Mouse (Mus musculus): Measurements from ENCODE around the gene Hopx. TPM values are rescaled to one million over a fixed set of nuclear protein-coding genes. Genes with fewer than 3 reads are reported as not detected.
A peak's percentile ranks its signal among the peaks of the same experiment; 100 is the strongest.

Gene Hopx
- polyA plus RNA-seq, 1 experiment from 2014 or later: 6.7 TPM

DNA sequence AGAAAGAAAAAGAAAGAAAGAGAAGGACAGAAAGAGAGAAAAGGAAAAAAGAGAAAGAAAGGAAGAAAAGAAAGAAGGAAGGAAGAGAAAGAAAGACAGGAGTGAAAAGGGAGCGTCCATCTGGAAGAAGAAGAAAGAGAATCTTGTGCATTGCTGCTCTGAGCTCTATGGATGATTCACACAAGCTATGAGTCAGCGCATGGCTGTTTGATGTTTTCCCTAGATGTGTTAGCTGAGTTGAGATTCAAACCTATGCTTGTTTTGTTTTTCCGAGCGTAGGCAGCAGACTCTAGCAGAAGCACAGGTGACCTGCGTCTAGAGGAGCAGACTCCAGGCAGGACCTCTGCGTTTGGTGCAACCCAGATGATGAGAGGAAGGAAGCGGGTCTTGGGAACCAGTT, 32.2 kb downstream of the Hopx start:
- DNase-seq (ENCODE audit: low spot score) (no peak), ATAC-seq (replicated peaks; ENCODE audit: low FRiP score, low TSS enrichment, low read depth) (no peak)
- Histone ChIP-seq H3K27me3 (replicated peaks; ENCODE audit: control insufficient read depth, insufficient read depth, low read length) (no peaks in the 10 kb centered on the region), H3K36me3 (ENCODE audit: control insufficient read depth, insufficient read depth, low read length) (no peaks in the 10 kb centered on the region), H3K9me3 (ENCODE audit: control insufficient read depth, low read length) (no peaks in the 10 kb centered on the region), H3K27ac (ENCODE audit: low read depth) (no peak overlapping the region), H3K4me1 (replicated peaks; ENCODE audit: control insufficient read depth, insufficient read depth, low read length) (no peaks in the 10 kb centered on the region), H3K4me2 (ENCODE audit: low read length) (no peak overlapping the region), H3K9ac (ENCODE audit: low read length) (no peak overlapping the region), H3K4me3 (ENCODE audit: low read depth, low read length) (no peak overlapping the region)
- 74% methylated on average over 7 of the region's 7 CpGs for WGBS

- H3K27ac ChIP-seq (ENCODE audit: low read depth): no peak overlapping the region
- H3K27me3 ChIP-seq (replicated peaks; ENCODE audit: control insufficient read depth, insufficient read depth, low read length): no peaks in the 10 kb centered on the region
- no peaks in the 10 kb centered on the region for H3K4me1 ChIP-seq (replicated peaks; ENCODE audit: control insufficient read depth, insufficient read depth, low read length)
- H3K36me3 ChIP-seq (ENCODE audit: control insufficient read depth, insufficient read depth, low read length): no peaks in the 10 kb centered on the region
- no peak overlapping the region for H3K9ac ChIP-seq (ENCODE audit: low read length)
- no peaks in the 10 kb centered on the region for H3K9me3 ChIP-seq (ENCODE audit: control insufficient read depth, low read length)
- no peak for ATAC-seq (replicated peaks; ENCODE audit: low FRiP score, low TSS enrichment, low read depth)
- no peak overlapping the region for H3K4me2 ChIP-seq (ENCODE audit: low read length)
- no peak overlapping the region for H3K4me3 ChIP-seq (ENCODE audit: low read depth, low read length)
- no peak for DNase-seq (ENCODE audit: low spot score)
- WGBS: 90% methylated on average over 4 of the region's 4 CpGs
Observed at GRCm38 (mm10) chr5:77080761-77081160, 34.2 kb downstream of the Hopx start.

DNA sequence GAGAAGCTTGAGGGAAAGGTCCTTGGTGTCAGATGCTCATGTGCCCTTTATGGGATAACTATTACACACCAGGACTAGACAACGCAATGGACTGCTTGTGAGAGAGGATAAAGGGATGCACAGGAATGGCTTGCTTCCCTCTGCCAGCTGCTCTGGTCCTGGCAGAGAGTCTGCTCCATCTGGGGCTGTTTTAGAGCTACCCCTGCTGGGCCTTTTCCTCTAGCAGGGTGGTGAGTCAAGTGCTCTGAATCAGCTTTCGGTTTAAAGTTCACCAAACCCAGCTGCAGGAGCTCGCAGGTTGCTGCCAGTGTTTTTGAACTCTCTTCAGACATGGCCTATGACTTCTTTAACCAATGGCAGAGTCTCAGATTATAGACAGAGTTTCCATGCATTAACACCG, 39.0 kb downstream of the Hopx start:
- no peaks in the 10 kb centered on the region for H3K9me3 ChIP-seq (ENCODE audit: control insufficient read depth, low read length)
- DNase-seq (ENCODE audit: low spot score): no peak
- H3K4me2 ChIP-seq (ENCODE audit: low read length): no peak overlapping the region
- WGBS: 89% methylated on average over 4 of the region's 4 CpGs
- no peak for ATAC-seq (replicated peaks; ENCODE audit: low FRiP score, low TSS enrichment, low read depth)
- H3K4me3 ChIP-seq (ENCODE audit: low read depth, low read length): no peak overlapping the region
- no peak overlapping the region for H3K9ac ChIP-seq (ENCODE audit: low read length)
- no peaks in the 10 kb centered on the region for H3K27me3 ChIP-seq (replicated peaks; ENCODE audit: control insufficient read depth, insufficient read depth, low read length)
- H3K27ac ChIP-seq (ENCODE audit: low read depth): no peak overlapping the region
- H3K36me3 ChIP-seq (ENCODE audit: control insufficient read depth, insufficient read depth, low read length): no peaks in the 10 kb centered on the region
- no peaks in the 10 kb centered on the region for H3K4me1 ChIP-seq (replicated peaks; ENCODE audit: control insufficient read depth, insufficient read depth, low read length)

- Histone ChIP-seq H3K9ac (ENCODE audit: low read length) (no peak overlapping the region), H3K27ac (ENCODE audit: low read depth) (no peak overlapping the region), H3K9me3 (ENCODE audit: control insufficient read depth, low read length) (no peaks in the 10 kb centered on the region), H3K36me3 (ENCODE audit: control insufficient read depth, insufficient read depth, low read length) (no peaks in the 10 kb centered on the region), H3K27me3 (replicated peaks; ENCODE audit: control insufficient read depth, insufficient read depth, low read length) (no peaks in the 10 kb centered on the region), H3K4me3 (ENCODE audit: low read depth, low read length) (no peak overlapping the region), H3K4me2 (ENCODE audit: low read length) (no peak overlapping the region), H3K4me1 (replicated peaks; ENCODE audit: control insufficient read depth, insufficient read depth, low read length) (no peaks in the 10 kb centered on the region)
- WGBS: 73% methylated on average over 2 of the region's 2 CpGs
- ATAC-seq (replicated peaks; ENCODE audit: low FRiP score, low TSS enrichment, low read depth) (no peak), DNase-seq (ENCODE audit: low spot score) (no peak)
Observed at GRCm38 (mm10) chr5:77074914-77075313, 40.0 kb downstream of the Hopx start.

DNA sequence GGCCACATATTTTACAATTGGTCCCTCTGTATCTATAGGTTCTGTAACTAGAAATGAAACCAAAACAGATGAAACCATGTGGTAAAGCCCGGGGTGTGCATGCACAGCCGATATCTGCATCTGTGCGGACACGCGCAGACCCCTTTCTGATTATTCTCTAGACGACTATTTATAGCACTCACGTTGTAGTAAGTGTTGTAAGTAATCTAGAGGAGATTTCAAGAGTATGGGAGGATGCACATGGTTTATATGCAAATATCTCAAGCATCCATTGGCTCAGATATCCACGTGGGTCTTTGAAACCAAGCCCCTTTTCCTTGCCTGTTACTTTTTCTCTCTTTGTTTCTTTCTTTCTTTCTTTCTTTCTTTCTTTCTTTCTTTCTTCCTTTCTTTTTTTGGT, 41.1 kb downstream of the Hopx start:
- Histone ChIP-seq H3K27ac (ENCODE audit: low read depth) (no peak overlapping the region), H3K27me3 (replicated peaks; ENCODE audit: control insufficient read depth, insufficient read depth, low read length) (no peaks in the 10 kb centered on the region), H3K4me3 (ENCODE audit: low read depth, low read length) (no peak overlapping the region), H3K4me2 (ENCODE audit: low read length) (no peak overlapping the region), H3K36me3 (ENCODE audit: control insufficient read depth, insufficient read depth, low read length) (no peaks in the 10 kb centered on the region), H3K4me1 (replicated peaks; ENCODE audit: control insufficient read depth, insufficient read depth, low read length) (no peaks in the 10 kb centered on the region), H3K9me3 (ENCODE audit: control insufficient read depth, low read length) (no peaks in the 10 kb centered on the region), H3K9ac (ENCODE audit: low read length) (no peak overlapping the region)
- ATAC-seq (replicated peaks; ENCODE audit: low FRiP score, low TSS enrichment, low read depth) (no peak), DNase-seq (ENCODE audit: low spot score) (no peak)
- WGBS: 86% methylated on average over 8 of the region's 8 CpGs

DNA sequence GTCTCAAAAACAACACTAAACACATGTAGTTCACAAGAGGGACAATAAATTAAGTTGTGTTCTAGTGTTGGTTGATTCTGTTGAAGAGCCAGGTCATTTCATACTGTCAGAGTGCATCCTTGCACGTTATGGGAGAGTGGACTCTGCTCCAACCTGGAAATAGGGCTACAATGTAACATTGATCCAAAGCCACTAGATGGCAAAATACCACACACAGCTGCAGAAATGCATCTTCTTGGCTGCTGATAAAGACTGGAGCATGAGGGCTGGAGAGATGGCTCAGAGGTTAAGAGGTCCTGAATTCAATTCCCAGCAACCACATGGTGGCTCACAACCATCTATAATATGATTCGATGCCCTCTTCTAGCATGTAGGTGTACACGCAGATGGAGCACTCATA, 43.3 kb downstream of the Hopx start:
- H3K27me3 ChIP-seq (replicated peaks; ENCODE audit: control insufficient read depth, insufficient read depth, low read length): no peaks in the 10 kb centered on the region
- H3K4me2 ChIP-seq (ENCODE audit: low read length): no peak overlapping the region
- DNase-seq (ENCODE audit: low spot score) (no peak), ATAC-seq (replicated peaks; ENCODE audit: low FRiP score, low TSS enrichment, low read depth) (no peak)
- no peak overlapping the region for H3K4me3 ChIP-seq (ENCODE audit: low read depth, low read length)
- WGBS: 83% methylated on average over 3 of the region's 3 CpGs
- H3K27ac ChIP-seq (ENCODE audit: low read depth): no peak overlapping the region
- no peaks in the 10 kb centered on the region for H3K36me3 ChIP-seq (ENCODE audit: control insufficient read depth, insufficient read depth, low read length)
- H3K9ac ChIP-seq (ENCODE audit: low read length): no peak overlapping the region
- H3K9me3 ChIP-seq (ENCODE audit: control insufficient read depth, low read length): no peaks in the 10 kb centered on the region
- H3K4me1 ChIP-seq (replicated peaks; ENCODE audit: control insufficient read depth, insufficient read depth, low read length): no peaks in the 10 kb centered on the region

- no peaks in the 10 kb centered on the region for H3K4me1 ChIP-seq (replicated peaks; ENCODE audit: control insufficient read depth, insufficient read depth, low read length)
- no peaks in the 10 kb centered on the region for H3K27me3 ChIP-seq (replicated peaks; ENCODE audit: control insufficient read depth, insufficient read depth, low read length)
- no peak overlapping the region for H3K4me2 ChIP-seq (ENCODE audit: low read length)
- H3K36me3 ChIP-seq (ENCODE audit: control insufficient read depth, insufficient read depth, low read length): no peaks in the 10 kb centered on the region
- no peak for ATAC-seq (replicated peaks; ENCODE audit: low FRiP score, low TSS enrichment, low read depth)
- H3K4me3 ChIP-seq (ENCODE audit: low read depth, low read length): no peak overlapping the region
- H3K9ac ChIP-seq (ENCODE audit: low read length): no peak overlapping the region
- no peak for DNase-seq (ENCODE audit: low spot score)
- H3K9me3 ChIP-seq (ENCODE audit: control insufficient read depth, low read length): no peaks in the 10 kb centered on the region
- WGBS: 84% methylated on average over 2 of the region's 2 CpGs
- no peak overlapping the region for H3K27ac ChIP-seq (ENCODE audit: low read depth)
Observed at GRCm38 (mm10) chr5:77070987-77071386, 43.9 kb downstream of the Hopx start.

- ATAC-seq (replicated peaks; ENCODE audit: low FRiP score, low TSS enrichment, low read depth): no peak
Observed at GRCm38 (mm10) chr5:77067321-77067720, 47.6 kb downstream of the Hopx start.

DNA sequence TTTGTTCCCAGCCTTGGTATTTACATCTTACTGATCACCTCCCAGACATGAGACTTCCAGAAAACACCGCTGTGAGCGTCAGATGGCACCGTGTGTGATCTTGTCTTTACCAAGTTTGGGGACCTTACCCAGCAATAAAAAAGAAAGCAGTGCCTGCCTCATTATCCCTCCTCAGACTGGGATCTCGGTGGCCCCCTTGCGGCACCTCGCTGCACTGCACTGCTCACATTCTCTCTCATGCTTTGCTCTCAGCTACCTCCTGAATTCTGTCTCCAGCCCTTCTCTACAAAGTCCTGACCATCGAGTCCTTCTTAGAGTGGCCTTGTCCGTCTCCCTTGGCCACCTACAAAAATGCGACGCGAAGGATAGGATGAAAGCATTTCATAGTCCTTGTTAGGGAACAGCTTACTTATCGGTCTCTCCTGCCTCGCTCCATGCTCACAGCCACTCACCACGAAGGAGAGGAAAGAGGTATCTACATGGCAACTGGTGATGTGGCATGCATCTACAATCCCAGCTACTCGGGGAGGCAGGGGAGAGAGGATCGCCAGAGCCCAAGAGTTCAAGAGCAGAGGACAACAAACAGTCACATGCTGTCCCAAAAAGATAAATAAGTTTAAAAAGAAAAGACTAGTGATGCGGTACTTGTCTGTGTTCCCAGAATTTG, 53.4 kb downstream of the Hopx start:
- Histone ChIP-seq H3K36me3 (ENCODE audit: control insufficient read depth, insufficient read depth, low read length) (no peaks in the 10 kb centered on the region), H3K4me1 (replicated peaks; ENCODE audit: control insufficient read depth, insufficient read depth, low read length) (no peaks in the 10 kb centered on the region), H3K9me3 (ENCODE audit: control insufficient read depth, low read length) (no peaks in the 10 kb centered on the region), H3K27ac (ENCODE audit: low read depth) (no peak overlapping the region), H3K27me3 (replicated peaks; ENCODE audit: control insufficient read depth, insufficient read depth, low read length) (no peaks in the 10 kb centered on the region), H3K4me3 (ENCODE audit: low read depth, low read length) (no peak overlapping the region), H3K9ac (ENCODE audit: low read length) (no peak overlapping the region), H3K4me2 (ENCODE audit: low read length) (peak overlapping the region; percentile 18; the same call in 1 of the 2 replicates)
- WGBS: 34% methylated on average over 17 of the region's 17 CpGs
- DNase-seq (ENCODE audit: low spot score) (peak; percentile 88), ATAC-seq (replicated peaks; ENCODE audit: low FRiP score, low TSS enrichment, low read depth) (0 out of 2 replicates have a peak, but pooled peaks have one; percentile 36)

More at GRCm38 (mm10) chr5:77067321-77067720, 47.6 kb downstream of the Hopx start:
- no peak for DNase-seq (ENCODE audit: low spot score)
- Histone ChIP-seq H3K36me3 (ENCODE audit: control insufficient read depth, insufficient read depth, low read length) (no peaks in the 10 kb centered on the region), H3K4me3 (ENCODE audit: low read depth, low read length) (no peak overlapping the region), H3K27ac (ENCODE audit: low read depth) (no peak overlapping the region), H3K4me1 (replicated peaks; ENCODE audit: control insufficient read depth, insufficient read depth, low read length) (no peaks in the 10 kb centered on the region), H3K9ac (ENCODE audit: low read length) (no peak overlapping the region), H3K27me3 (replicated peaks; ENCODE audit: control insufficient read depth, insufficient read depth, low read length) (no peaks in the 10 kb centered on the region), H3K9me3 (ENCODE audit: control insufficient read depth, low read length) (no peaks in the 10 kb centered on the region), H3K4me2 (ENCODE audit: low read length) (no peak overlapping the region)
- WGBS: 82% methylated on average over 8 of the region's 8 CpGs
